Mouse (Mus musculus) layer of hippocampus, adult 11-12 months (tissue): ENCODE data around the gene Myom3.

ENCODE experiments used
- DNase-seq: peaks from one replicate; pipeline ENCODE4 v3.0.0; 2022; ENCODE audit warnings: low spot score

Myom3 gene

GRCm38 (mm10) chr4:135761569-135761968 is 2.1 kb downstream of the Myom3 start:
- no peak for DNase-seq

- peak; percentile 16 for DNase-seq
Observed at GRCm38 (mm10) chr4:135762251-135762906, 2.9 kb downstream of the Myom3 start.

- no peak for DNase-seq
Observed at GRCm38 (mm10) chr4:135764700-135765099, 5.2 kb downstream of the Myom3 start.

GRCm38 (mm10) chr4:135765707-135766106 is 6.2 kb downstream of the Myom3 start:
- no peak for DNase-seq

- DNase-seq, result no peak
Observed at GRCm38 (mm10) chr4:135766976-135767375, 7.5 kb downstream of the Myom3 start.

- no peak for DNase-seq
Observed at GRCm38 (mm10) chr4:135768572-135769526, 9.3 kb downstream of the Myom3 start.

GRCm38 (mm10) chr4:135770611-135771305 is 11.2 kb downstream of the Myom3 start:
- no peak for DNase-seq

- no peak for DNase-seq
Observed at GRCm38 (mm10) chr4:135771592-135771991, 12.1 kb downstream of the Myom3 start.

GRCm38 (mm10) chr4:135772671-135773070 is 13.2 kb downstream of the Myom3 start:
- DNase-seq, result no peak

- DNase-seq, result no peak
Observed at GRCm38 (mm10) chr4:135774496-135774895, 15.0 kb downstream of the Myom3 start.

GRCm38 (mm10) chr4:135776850-135777249 is 17.3 kb downstream of the Myom3 start:
- DNase-seq, result no peak

GRCm38 (mm10) chr4:135779661-135780060 is 20.1 kb downstream of the Myom3 start:
- DNase-seq, result no peak

- no peak for DNase-seq
Observed at GRCm38 (mm10) chr4:135780255-135780654, 20.7 kb downstream of the Myom3 start.

GRCm38 (mm10) chr4:135781304-135781703 is 21.8 kb downstream of the Myom3 start:
- DNase-seq, result no peak

- DNase-seq, result no peak
Observed at GRCm38 (mm10) chr4:135786581-135786980, 27.1 kb downstream of the Myom3 start.

GRCm38 (mm10) chr4:135787271-135787670 is 27.8 kb downstream of the Myom3 start:
- no peak for DNase-seq

- no peak for DNase-seq
Observed at GRCm38 (mm10) chr4:135789135-135789534, 29.6 kb downstream of the Myom3 start.

- no peak for DNase-seq
Observed at GRCm38 (mm10) chr4:135792821-135793220, 33.3 kb downstream of the Myom3 start.

GRCm38 (mm10) chr4:135797931-135798330 is 38.4 kb downstream of the Myom3 start:
- DNase-seq, result peak; percentile 13

- peak; percentile 89 for DNase-seq
Observed at GRCm38 (mm10) chr4:135801543-135801942, 42.0 kb downstream of the Myom3 start.

GRCm38 (mm10) chr4:135803299-135803698 is 43.8 kb downstream of the Myom3 start:
- DNase-seq, result no peak

- no peak for DNase-seq
Observed at GRCm38 (mm10) chr4:135804169-135804568, 44.7 kb downstream of the Myom3 start.

GRCm38 (mm10) chr4:135814896-135815295 is 55.4 kb downstream of the Myom3 start:
- DNase-seq, result no peak
